ENCODE assay signal across 23 mouse cellular contexts in the genomic region with DNA sequence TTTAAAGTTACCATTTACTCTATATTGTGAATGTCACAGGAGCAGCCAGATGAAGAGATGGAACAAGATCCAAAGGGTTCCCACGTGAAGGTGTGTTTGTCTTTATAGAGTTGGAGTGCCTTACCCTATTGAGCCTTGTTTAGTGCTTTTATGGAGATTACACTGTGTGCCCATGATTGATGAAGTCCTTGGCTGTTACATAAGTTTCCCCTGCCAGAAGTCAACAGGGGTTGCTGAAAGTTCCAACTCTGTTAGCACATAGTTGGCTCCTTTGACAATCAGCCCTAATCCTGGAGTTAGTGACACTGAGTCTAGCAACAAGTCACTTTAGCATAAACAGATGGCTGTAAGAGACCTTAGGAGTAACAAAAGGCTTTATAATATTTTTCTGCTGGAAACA. TPM values are rescaled to one million over a fixed set of nuclear protein-coding genes. Genes with fewer than 3 reads are reported as not detected.
DNase-seq lines count a peak whose midpoint lies in the region; ATAC-seq and TF ChIP-seq lines count a peak whose summit lies in the region.
"Had no signal": no experiment of that assay in that cellular context is flagged by ENCODE, and none has a peak within 500 bp of the region (broad histone marks: within the 10 kb centered on the region; RNA-seq: fewer than 3 reads in every experiment).

No protein-coding gene starts in this region.

- DNase-seq in heart, adult 18-20 months = peak; percentile 17 to 39
- peak; percentile 71 for DNase-seq in liver, adult 2 months (ENCODE audit: extremely low read depth, low read depth, low spot score)
- no peak for DNase-seq in liver, embryonic 11.5 days (ENCODE audit: low spot score)
- peak; percentile 45 for DNase-seq in fat pad, adult 2 months (ENCODE audit: extremely low read depth, low read depth, low spot score)
- DNase-seq in lung, postnatal 14 days = peak; percentile 25
- DNase-seq: gastrocnemius, adult 2 months; right cerebral cortex, postnatal 14 days; thymus, adult 2 months had no signal

- WGBS in heart, embryonic 12.5 days = 54% methylated on average over 1 of the region's 1 CpGs
- WGBS in liver, adult 2 months = 17% methylated on average over 1 of the region's 1 CpGs
- WGBS in liver, embryonic 11.5 days = 48% methylated on average over 1 of the region's 1 CpGs
- WGBS in forebrain, embryonic 15.5 days = 72% methylated on average over 1 of the region's 1 CpGs

- no peaks in the 10 kb centered on the region for H3K27me3 ChIP-seq in heart, embryonic 12.5 days (replicated peaks)
- no peaks in the 10 kb centered on the region for H3K27me3 ChIP-seq in liver, adult 2 months (ENCODE audit: control insufficient read depth, insufficient read depth, low read length)
- no peaks in the 10 kb centered on the region for H3K27me3 ChIP-seq in liver, embryonic 11.5 days (replicated peaks; ENCODE audit: control insufficient read depth, insufficient read depth, low read length)
- H3K27me3 ChIP-seq in forebrain, embryonic 15.5 days = no peaks in the 10 kb centered on the region
- H3K27me3 ChIP-seq: liver, embryonic 12.5 days; midbrain, embryonic 15.5 days had no signal

- peaks cover 20% of the 10 kb centered on the region for H3K9me3 ChIP-seq in heart, embryonic 12.5 days (replicated peaks)
- no peaks in the 10 kb centered on the region; the same call in 1 of the 2 replicates for H3K9me3 ChIP-seq in liver, embryonic 11.5 days (ENCODE audit: control insufficient read depth, low read length)
- peaks cover 8% of the 10 kb centered on the region; the same call in 1 of the 2 replicates for H3K9me3 ChIP-seq in forebrain, embryonic 15.5 days

- H3K27ac ChIP-seq in heart, embryonic 12.5 days (ENCODE audit: poor library complexity, severe bottlenecking) = no peak overlapping the region
- H3K27ac ChIP-seq in liver, adult 2 months (replicated peaks; ENCODE audit: insufficient read depth, low read depth, low read length) = no peak overlapping the region
- no peak overlapping the region for H3K27ac ChIP-seq in liver, embryonic 11.5 days (ENCODE audit: low read depth, low read length)
- H3K27ac ChIP-seq in forebrain, embryonic 15.5 days (replicated peaks) = no peak overlapping the region
- H3K27ac ChIP-seq: gastrocnemius, adult 2 months; kidney, postnatal 0 days; liver, embryonic 12.5 days; macrophage; midbrain, embryonic 15.5 days had no signal

- no peak overlapping the region for H3K4me3 ChIP-seq in heart, embryonic 12.5 days
- no peak overlapping the region for H3K4me3 ChIP-seq in liver, adult 2 months (ENCODE audit: insufficient read depth, low read depth, low read length)
- H3K4me3 ChIP-seq in liver, embryonic 11.5 days (ENCODE audit: low read depth, low read length) = no peak overlapping the region
- no peak overlapping the region for H3K4me3 ChIP-seq in forebrain, embryonic 15.5 days
- H3K4me3 ChIP-seq: gastrocnemius, adult 2 months; liver, embryonic 12.5 days; midbrain, embryonic 15.5 days had no signal

- TF ChIP-seq CTCF in liver, adult 2 months (IDR thresholded peaks at IDR 0.05; ENCODE audit: low read depth, low read length) = no peak

- H3K4me1 ChIP-seq in heart, embryonic 12.5 days (replicated peaks) = no peaks in the 10 kb centered on the region
- no peaks in the 10 kb centered on the region for H3K4me1 ChIP-seq in liver, adult 2 months (ENCODE audit: control insufficient read depth, insufficient read depth, low read length)
- no peaks in the 10 kb centered on the region for H3K4me1 ChIP-seq in liver, embryonic 11.5 days (replicated peaks; ENCODE audit: control insufficient read depth, insufficient read depth, low read length)
- H3K4me1 ChIP-seq in forebrain, embryonic 15.5 days = no peaks in the 10 kb centered on the region
- H3K4me1 ChIP-seq: liver, embryonic 12.5 days; midbrain, embryonic 15.5 days had no signal

- no peak for TF ChIP-seq POLR2A in liver, adult 2 months (IDR thresholded peaks at IDR 0.05; ENCODE audit: extremely low read depth, insufficient read depth, low read length)

- no peak overlapping the region for H3K4me2 ChIP-seq in heart, embryonic 12.5 days
- H3K4me2 ChIP-seq in liver, embryonic 11.5 days = no peak overlapping the region
- no peak overlapping the region for H3K4me2 ChIP-seq in forebrain, embryonic 15.5 days (replicated peaks)
- H3K4me2 ChIP-seq: liver, embryonic 12.5 days; midbrain, embryonic 15.5 days had no signal

- no peaks in the 10 kb centered on the region for H3K79me2 ChIP-seq in liver, adult 2 months (ENCODE audit: control insufficient read depth, insufficient read depth, low read length)

- no peak for ATAC-seq in heart, embryonic 12.5 days (ENCODE audit: insufficient number of reproducible peaks, low FRiP score)
- no peak for ATAC-seq in liver, embryonic 11.5 days (replicated peaks; ENCODE audit: low FRiP score)
- ATAC-seq in forebrain, embryonic 15.5 days (replicated peaks) = no peak
- ATAC-seq: intestine, embryonic 16.5 days; liver, embryonic 12.5 days; midbrain, embryonic 15.5 days had no signal

- no peak overlapping the region for H3K9ac ChIP-seq in heart, embryonic 12.5 days
- no peak overlapping the region for H3K9ac ChIP-seq in liver, adult 2 months (ENCODE audit: low read depth, low read length)
- H3K9ac ChIP-seq in liver, embryonic 11.5 days (ENCODE audit: low read depth, low read length) = no peak overlapping the region
- no peak overlapping the region for H3K9ac ChIP-seq in forebrain, embryonic 15.5 days (replicated peaks)
- H3K9ac ChIP-seq: liver, embryonic 12.5 days; midbrain, embryonic 15.5 days had no signal

- H3K36me3 ChIP-seq in heart, embryonic 12.5 days = peaks cover 29% of the 10 kb centered on the region
- peaks cover 17% of the 10 kb centered on the region for H3K36me3 ChIP-seq in liver, adult 2 months (ENCODE audit: control insufficient read depth, insufficient read depth, low read length)
- H3K36me3 ChIP-seq in liver, embryonic 11.5 days (ENCODE audit: control insufficient read depth, insufficient read depth, low read length) = peaks cover 14% of the 10 kb centered on the region
- H3K36me3 ChIP-seq in forebrain, embryonic 15.5 days = peaks cover 38% of the 10 kb centered on the region
- H3K36me3 ChIP-seq: G1E had no signal

RNA-seq across cellular contexts. Expression of a gene that starts 9.1 kb away (rescaled TPM):
- not detected for total RNA-seq in heart, adult 18-20 months (2021)
- not detected in 2 replicates for polyA plus RNA-seq in heart, embryonic 12.5 days (2016; fragmentation: Nextera tagmentation; extraction: Ambion mirVana)
- total RNA-seq in liver, adult 2 months (2014; rRNA removed) = not detected in 2 replicates
- not detected in 2 replicates for polyA plus RNA-seq in liver, adult 2 months (2012; rRNA removed)
- polyA plus RNA-seq in liver, embryonic 11.5 days (2014; fragmentation: Nextera tagmentation; extraction: Ambion mirVana) = not detected in 2 replicates
- not detected in 2 replicates for polyA plus RNA-seq in forebrain, embryonic 15.5 days (2015; fragmentation: Nextera tagmentation; extraction: Ambion mirVana)
- total RNA-seq: adrenal gland, postnatal 4 days; common myeloid progenitor, adult 5-6 weeks; G1E; gastrocnemius, adult 2 months; heart, postnatal 36 days; layer of hippocampus, postnatal 14 days; left cerebral cortex, postnatal 25 days had no signal
- polyA plus RNA-seq: embryonic facial prominence, embryonic 14.5 days; forebrain, embryonic 11.5 days; G1E; intestine, embryonic 16.5 days; kidney, postnatal 0 days; liver, embryonic 12.5 days; macrophage; midbrain, embryonic 15.5 days had no signal

RNA-seq across cellular contexts. Expression of a gene that starts 10.7 kb away (rescaled TPM):
- total RNA-seq in heart, adult 18-20 months (2021) = not detected
- polyA plus RNA-seq in heart, embryonic 12.5 days (2016; fragmentation: Nextera tagmentation; extraction: Ambion mirVana) = not detected in 2 replicates
- not detected in 2 replicates for total RNA-seq in liver, adult 2 months (2014; rRNA removed)
- not detected in 2 replicates for polyA plus RNA-seq in liver, adult 2 months (2012; rRNA removed)
- not detected in 2 replicates for polyA plus RNA-seq in liver, embryonic 11.5 days (2014; fragmentation: Nextera tagmentation; extraction: Ambion mirVana)
- polyA plus RNA-seq in forebrain, embryonic 15.5 days (2015; fragmentation: Nextera tagmentation; extraction: Ambion mirVana) = not detected in 2 replicates
- total RNA-seq: adrenal gland, postnatal 4 days; common myeloid progenitor, adult 5-6 weeks; G1E; gastrocnemius, adult 2 months; heart, postnatal 36 days; layer of hippocampus, postnatal 14 days; left cerebral cortex, postnatal 25 days had no signal
- polyA plus RNA-seq: embryonic facial prominence, embryonic 14.5 days; forebrain, embryonic 11.5 days; G1E; intestine, embryonic 16.5 days; kidney, postnatal 0 days; liver, embryonic 12.5 days; macrophage; midbrain, embryonic 15.5 days; thymus, adult 2 months had no signal

RNA-seq across cellular contexts. Expression of a gene that starts 12.3 kb away (rescaled TPM):
- 1 to 10 TPM; 4.7 to 6.3 TPM for total RNA-seq in heart, adult 18-20 months (2021)
- polyA plus RNA-seq in heart, embryonic 12.5 days (2016; fragmentation: Nextera tagmentation; extraction: Ambion mirVana) = 6.8 and 7.2 TPM in 2 replicates
- total RNA-seq in liver, adult 2 months (2014; rRNA removed) = 4.1 and 4.6 TPM in 2 replicates
- 1.2 and 1.5 TPM in 2 replicates for polyA plus RNA-seq in liver, adult 2 months (2012; rRNA removed)
- polyA plus RNA-seq in liver, embryonic 11.5 days (2014; fragmentation: Nextera tagmentation; extraction: Ambion mirVana) = 2.4 and 2.5 TPM in 2 replicates
- polyA plus RNA-seq in forebrain, embryonic 15.5 days (2015; fragmentation: Nextera tagmentation; extraction: Ambion mirVana) = 21.7 and 22.6 TPM in 2 replicates
- polyA plus RNA-seq: G1E, macrophage had no signal

RNA-seq across cellular contexts. Expression of a gene that starts 52.3 kb away (rescaled TPM):
- total RNA-seq in heart, adult 18-20 months (2021) = 1 to 10 TPM; 1.7 to 5.4 TPM
- 0.60 and 0.69 TPM in 2 replicates for polyA plus RNA-seq in heart, embryonic 12.5 days (2016; fragmentation: Nextera tagmentation; extraction: Ambion mirVana)
- total RNA-seq in liver, adult 2 months (2014; rRNA removed) = 0.18 and 0.20 TPM in 2 replicates
- polyA plus RNA-seq in liver, adult 2 months (2012; rRNA removed) = 0.22 and 0.39 TPM in 2 replicates
- polyA plus RNA-seq in liver, embryonic 11.5 days (2014; fragmentation: Nextera tagmentation; extraction: Ambion mirVana) = not detected in 2 replicates
- polyA plus RNA-seq in forebrain, embryonic 15.5 days (2015; fragmentation: Nextera tagmentation; extraction: Ambion mirVana) = not detected in 2 replicates
- total RNA-seq: common myeloid progenitor, adult 5-6 weeks; G1E; gastrocnemius, adult 2 months; layer of hippocampus, postnatal 14 days had no signal
- polyA plus RNA-seq: embryonic facial prominence, embryonic 14.5 days; forebrain, embryonic 11.5 days; G1E; liver, embryonic 12.5 days; macrophage; midbrain, embryonic 15.5 days had no signal
